Mouse (Mus musculus) forebrain, embryonic 14.5 days (tissue): ENCODE measurements at regions not wholly inside any gene's neighbourhood (a gene's known extent, or its start where the extent isn't known, plus 50 kb on each side); places are given as distances from the start of the nearest gene placed in this dataset.

Experiments
- ATAC-seq: fragments of 200-750 bp; cut with Nextera tagmentation; 2 replicates; pipeline ENCODE4 v1.8.0; 2017; ENCODE audit warnings: mild to moderate bottlenecking, moderate library complexity
- DNase-seq: peaks from one replicate; pipeline ENCODE4 v3.0.0-alpha.2; 2015; ENCODE audit warnings: low spot score
- H3K27ac ChIP-seq: fragments of 300-500 bp; sonication (generic); 2 replicates; pipeline ENCODE4 v1.5.1; 2014; ENCODE audit warnings: low read depth, mild to moderate bottlenecking, control low read depth, low read length, moderate library complexity
- H3K27me3 ChIP-seq: fragments of 300-500 bp; sonication (generic); replicated peaks from 2 replicates; pipeline ENCODE4 v1.6.1; 2014; ENCODE audit warnings: low read length, control low read depth, mixed read lengths; ENCODE audit not compliant: control insufficient read depth, insufficient read depth
- H3K36me3 ChIP-seq: fragments of 300-500 bp; sonication (generic); 2 replicates; pipeline ENCODE4 v1.6.1; 2014; ENCODE audit warnings: low read length, control low read depth; ENCODE audit not compliant: control insufficient read depth, insufficient read depth
- H3K4me1 ChIP-seq: fragments of 300-500 bp; sonication (generic); 2 replicates; pipeline ENCODE4 v1.6.1; 2014; ENCODE audit warnings: antibody characterized with exemption, low read length, control low read depth; ENCODE audit not compliant: control insufficient read depth, insufficient read depth
- H3K4me2 ChIP-seq: fragments of 300-500 bp; sonication (generic); 2 replicates; pipeline ENCODE4 v1.6.1; 2014; ENCODE audit warnings: mild to moderate bottlenecking, control low read depth, low read length
- H3K4me3 ChIP-seq: fragments of 300-500 bp; sonication (generic); 2 replicates; pipeline ENCODE4 v1.5.1; 2014; ENCODE audit warnings: low read depth, low read length, control low read depth
- H3K9ac ChIP-seq: fragments of 300-500 bp; sonication (generic); 2 replicates; pipeline ENCODE4 v1.6.1; 2014; ENCODE audit warnings: mild to moderate bottlenecking, low read length, control low read depth, moderate library complexity
- H3K9me3 ChIP-seq: fragments of 300-500 bp; sonication (generic); replicated peaks from 2 replicates; pipeline ENCODE4 v1.6.1; 2016; ENCODE audit warnings: low read length, control low read depth, mixed read lengths; ENCODE audit not compliant: control insufficient read depth
- WGBS: fragments of 180-500 bp; shearing (Covaris S2); extraction: QIAGEN DNeasy Blood & Tissue Kit; methylation state at CpG from one replicate; pipeline ENCODE4 v1.1.7; 2014; 5-methylcytosine and 5-hydroxymethylcytosine counted together

DNA sequence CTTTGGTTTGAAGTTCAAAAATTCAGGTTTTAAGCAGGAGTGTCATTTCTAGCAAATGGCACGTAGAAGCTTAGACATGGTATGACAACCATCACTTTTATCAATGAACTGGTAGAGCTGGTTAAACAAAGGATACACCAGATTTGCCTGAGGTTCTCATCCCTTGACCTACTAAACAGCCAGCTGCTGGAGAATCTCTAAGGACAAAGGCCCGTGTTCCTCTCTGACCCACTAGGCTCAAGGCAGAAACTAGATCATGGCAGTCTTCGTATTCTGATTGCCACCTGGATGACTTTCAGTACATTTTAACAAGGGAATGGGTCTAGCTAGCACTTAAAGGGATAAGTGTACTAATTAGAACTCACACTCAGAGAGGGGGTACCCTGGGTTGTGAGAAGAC is 155.2 kb upstream of the Bcl6 start:
- Histone ChIP-seq H3K27me3 (no peaks in the 10 kb centered on the region), H3K36me3 (no peaks in the 10 kb centered on the region), H3K4me2 (no peak overlapping the region), H3K9ac (no peak overlapping the region), H3K27ac (no peak overlapping the region), H3K4me3 (no peak overlapping the region), H3K9me3 (no peaks in the 10 kb centered on the region), H3K4me1 (no peaks in the 10 kb centered on the region)
- WGBS = 91% methylated on average over 3 of the region's 3 CpGs
- ATAC-seq (no peak), DNase-seq (no peak)

DNA sequence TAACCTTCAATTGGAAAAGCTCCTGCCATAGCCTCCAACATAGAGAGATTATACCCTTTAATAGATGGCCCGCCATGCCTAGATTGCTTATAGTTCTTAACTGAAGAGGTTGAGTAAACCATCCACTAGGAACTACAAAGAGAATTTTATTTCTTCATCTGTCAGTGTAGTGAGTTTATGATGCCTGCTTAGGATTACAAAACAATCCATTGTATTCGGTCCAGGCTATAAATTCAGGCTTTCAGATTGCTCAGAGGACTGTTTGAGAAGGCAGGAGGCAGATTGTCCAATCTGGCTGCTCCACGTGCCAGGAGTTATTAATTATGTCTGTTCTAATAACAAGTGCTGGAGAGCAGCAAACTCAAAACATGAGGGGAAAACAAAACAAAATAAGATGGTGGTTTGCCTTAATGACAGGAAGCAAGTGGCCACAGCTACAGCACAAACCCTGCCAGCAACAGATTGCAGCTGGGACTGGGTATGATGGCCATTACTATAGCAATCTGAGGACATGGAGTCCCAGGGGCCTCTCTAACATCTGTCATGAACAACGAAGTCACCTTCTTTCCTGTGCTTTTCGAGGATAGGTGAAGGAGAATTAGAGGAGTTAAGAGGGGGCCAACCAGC is 154.4 kb upstream of the Bcl6 start:
- Histone ChIP-seq H3K4me3 (no peak overlapping the region), H3K27ac (no peak overlapping the region), H3K27me3 (no peaks in the 10 kb centered on the region), H3K9ac (no peak overlapping the region), H3K4me2 (no peak overlapping the region), H3K36me3 (no peaks in the 10 kb centered on the region), H3K4me1 (no peaks in the 10 kb centered on the region), H3K9me3 (no peaks in the 10 kb centered on the region)
- DNase-seq = no peak
- 82% methylated on average over 5 of the region's 5 CpGs for WGBS
- ATAC-seq = no peak

DNA sequence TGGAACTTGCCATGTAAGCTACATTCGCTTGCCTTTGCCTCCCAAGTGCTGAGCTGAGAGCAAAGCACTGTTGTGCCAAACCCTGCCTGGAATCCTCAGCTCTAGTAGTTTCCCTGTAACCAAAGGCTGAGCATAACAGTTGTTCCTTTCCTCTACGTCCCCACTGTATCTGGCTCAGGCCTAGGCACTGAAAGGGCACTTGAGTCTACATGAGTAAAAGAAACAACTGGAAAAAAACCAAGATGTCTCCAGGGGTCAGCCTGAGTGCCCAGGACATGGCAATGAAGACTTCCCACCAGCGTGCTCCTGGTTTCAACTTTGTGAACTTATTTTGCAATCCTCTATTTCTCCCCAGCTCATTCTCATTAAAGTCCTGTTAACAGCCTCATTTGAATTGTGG is 150.5 kb upstream of the Bcl6 start:
- no peaks in the 10 kb centered on the region for H3K9me3 ChIP-seq
- H3K9ac ChIP-seq = no peak overlapping the region
- H3K36me3 ChIP-seq = no peaks in the 10 kb centered on the region
- H3K4me3 ChIP-seq = no peak overlapping the region
- H3K4me2 ChIP-seq = no peak overlapping the region
- 82% methylated on average over 3 of the region's 3 CpGs for WGBS
- ATAC-seq (no peak), DNase-seq (no peak)
- 0 out of 2 replicates have a peak, but pooled peaks cover 2% of the 10 kb centered on the region for H3K4me1 ChIP-seq
- no peak overlapping the region for H3K27ac ChIP-seq
- no peaks in the 10 kb centered on the region for H3K27me3 ChIP-seq

DNA sequence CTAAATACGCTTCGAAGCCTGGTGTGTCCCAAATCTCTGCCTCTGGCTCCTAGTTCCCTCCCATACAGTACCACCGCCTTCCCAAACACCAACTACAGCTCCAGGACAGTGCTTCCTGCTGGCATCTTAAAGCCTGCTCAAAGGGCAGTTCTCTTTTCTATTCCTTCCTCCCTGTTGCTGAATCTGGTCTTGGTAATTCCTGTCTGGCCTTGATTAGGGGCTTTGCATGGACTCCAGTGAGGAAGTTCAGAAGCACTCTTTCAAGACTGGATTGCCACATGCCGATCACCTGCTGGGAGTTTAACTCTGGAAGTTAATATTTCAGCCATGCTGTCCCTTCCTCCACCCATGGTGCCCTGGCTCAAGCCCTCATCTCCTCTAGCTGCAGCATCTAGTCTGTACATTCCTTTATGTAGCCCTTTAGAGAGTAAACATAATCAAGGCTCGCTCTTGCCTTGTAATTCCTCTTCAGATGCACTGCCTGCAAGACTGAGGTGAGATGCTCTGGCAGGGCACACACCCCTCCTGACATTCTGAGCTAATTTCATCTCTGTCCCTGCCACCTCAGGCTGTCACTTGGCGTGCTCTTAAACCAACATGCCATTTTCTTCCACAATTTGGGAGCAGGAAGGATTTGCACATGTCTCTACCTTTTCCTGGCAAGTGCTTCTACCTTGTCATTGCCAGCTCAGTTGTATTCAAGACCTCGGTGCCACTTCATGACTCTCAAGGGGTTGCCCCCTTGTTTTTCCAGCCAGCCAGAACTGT is 148.8 kb upstream of the Bcl6 start:
- Histone ChIP-seq H3K27ac (no peak overlapping the region), H3K9me3 (no peaks in the 10 kb centered on the region), H3K4me1 (peaks cover 7% of the 10 kb centered on the region; the same call in 1 of the 2 replicates), H3K36me3 (no peaks in the 10 kb centered on the region), H3K27me3 (no peaks in the 10 kb centered on the region), H3K9ac (no peak overlapping the region), H3K4me3 (no peak overlapping the region), H3K4me2 (no peak overlapping the region)
- 73% methylated on average over 7 of the region's 7 CpGs for whole genome bisulfite sequencing
- DNase-seq (no peak), ATAC-seq (no peak)

DNA sequence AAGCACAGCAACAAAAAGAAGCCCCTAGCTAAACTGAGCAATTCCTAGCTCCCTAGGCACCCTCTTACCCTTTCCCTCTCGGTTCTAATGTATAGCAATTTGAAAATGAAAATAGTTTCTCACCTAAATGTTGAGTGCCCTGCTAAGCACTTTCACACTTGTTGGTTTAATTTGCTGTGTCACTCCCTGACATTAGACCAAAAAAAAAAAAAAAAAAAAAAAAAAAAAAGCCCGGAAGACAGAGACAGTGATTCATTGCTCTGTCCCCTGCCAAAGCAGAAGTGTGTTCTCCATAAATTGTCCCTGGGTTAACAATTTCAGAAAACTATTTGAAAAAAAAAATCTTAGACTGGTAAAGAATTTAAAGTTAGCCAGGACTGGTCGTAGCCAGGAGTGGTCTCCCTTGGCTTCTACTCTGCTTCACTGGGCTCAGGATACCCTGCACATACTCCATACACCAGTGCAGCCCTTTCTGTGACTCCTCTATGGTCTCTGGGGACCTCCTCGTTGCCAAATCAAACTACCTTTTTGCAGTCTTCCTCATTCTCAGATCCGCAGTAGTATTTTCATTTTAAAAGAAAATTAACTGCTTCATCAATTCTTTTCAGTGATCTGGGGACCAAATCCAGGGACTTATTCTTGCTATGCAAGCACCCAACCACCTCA is 148.0 kb upstream of the Bcl6 start:
- Histone ChIP-seq H3K4me2 (no peak overlapping the region), H3K36me3 (no peaks in the 10 kb centered on the region), H3K27me3 (no peaks in the 10 kb centered on the region), H3K27ac (no peak overlapping the region), H3K9ac (no peak overlapping the region), H3K4me3 (no peak overlapping the region), H3K9me3 (no peaks in the 10 kb centered on the region), H3K4me1 (peaks cover 7% of the 10 kb centered on the region; the same call in 1 of the 2 replicates)
- DNase-seq = no peak
- no peak for ATAC-seq
- WGBS = 52% methylated on average over 5 of the region's 5 CpGs

DNA sequence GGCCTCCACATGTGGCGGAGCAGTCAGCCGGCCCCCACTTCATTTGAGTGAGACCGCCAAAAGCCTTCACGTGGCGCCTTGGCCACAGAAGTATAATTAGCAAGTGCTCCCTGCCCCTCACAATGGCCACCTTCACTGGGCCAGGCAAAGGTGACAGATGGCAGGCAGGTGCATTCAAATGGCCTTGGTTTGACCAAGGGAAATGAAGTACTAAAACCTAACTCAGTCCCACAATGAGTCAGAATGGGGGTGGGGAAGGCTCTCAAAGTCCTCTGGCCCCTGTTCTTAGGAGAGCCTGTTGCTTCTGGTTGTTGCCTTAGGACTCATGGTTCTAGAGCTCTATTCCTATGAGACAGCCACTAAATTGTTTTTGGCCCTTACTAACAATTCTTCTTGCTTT is 147.2 kb upstream of the Bcl6 start:
- DNase-seq (no peak), ATAC-seq (no peak)
- Histone ChIP-seq H3K9ac (no peak overlapping the region), H3K9me3 (no peaks in the 10 kb centered on the region), H3K4me2 (no peak overlapping the region), H3K36me3 (no peaks in the 10 kb centered on the region), H3K27ac (no peak overlapping the region), H3K4me3 (no peak overlapping the region), H3K27me3 (no peaks in the 10 kb centered on the region), H3K4me1 (peaks cover 7% of the 10 kb centered on the region; the same call in 1 of the 2 replicates)
- 95% methylated on average over 5 of the region's 5 CpGs for WGBS

DNA sequence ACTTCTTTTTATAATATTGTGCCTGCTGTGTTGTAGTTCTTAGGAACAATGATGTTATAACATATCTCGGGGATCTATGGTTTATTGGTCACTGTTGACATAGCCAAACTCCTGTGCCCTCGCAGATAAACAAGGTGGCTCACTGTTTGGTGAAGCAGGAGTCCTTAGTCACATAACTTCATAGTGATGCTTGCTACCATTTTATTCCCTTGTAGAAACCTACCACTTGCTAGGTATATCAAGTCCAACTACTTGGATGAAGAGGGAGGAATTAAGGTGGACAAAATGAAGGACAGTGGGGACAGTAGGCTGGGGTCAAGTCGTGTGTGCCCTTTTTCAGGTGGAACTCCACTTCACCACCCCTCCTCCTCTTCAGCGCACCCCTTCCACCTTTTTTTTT is 146.7 kb upstream of the Bcl6 start:
- H3K36me3 ChIP-seq = no peaks in the 10 kb centered on the region
- H3K27me3 ChIP-seq = no peaks in the 10 kb centered on the region
- no peaks in the 10 kb centered on the region for H3K9me3 ChIP-seq
- 91% methylated on average over 4 of the region's 4 CpGs for WGBS
- no peak for DNase-seq
- H3K4me2 ChIP-seq = no peak overlapping the region
- no peak overlapping the region for H3K4me3 ChIP-seq
- H3K9ac ChIP-seq = no peak overlapping the region
- ATAC-seq = no peak
- H3K27ac ChIP-seq = no peak overlapping the region
- H3K4me1 ChIP-seq = peaks cover 7% of the 10 kb centered on the region; the same call in 1 of the 2 replicates

DNA sequence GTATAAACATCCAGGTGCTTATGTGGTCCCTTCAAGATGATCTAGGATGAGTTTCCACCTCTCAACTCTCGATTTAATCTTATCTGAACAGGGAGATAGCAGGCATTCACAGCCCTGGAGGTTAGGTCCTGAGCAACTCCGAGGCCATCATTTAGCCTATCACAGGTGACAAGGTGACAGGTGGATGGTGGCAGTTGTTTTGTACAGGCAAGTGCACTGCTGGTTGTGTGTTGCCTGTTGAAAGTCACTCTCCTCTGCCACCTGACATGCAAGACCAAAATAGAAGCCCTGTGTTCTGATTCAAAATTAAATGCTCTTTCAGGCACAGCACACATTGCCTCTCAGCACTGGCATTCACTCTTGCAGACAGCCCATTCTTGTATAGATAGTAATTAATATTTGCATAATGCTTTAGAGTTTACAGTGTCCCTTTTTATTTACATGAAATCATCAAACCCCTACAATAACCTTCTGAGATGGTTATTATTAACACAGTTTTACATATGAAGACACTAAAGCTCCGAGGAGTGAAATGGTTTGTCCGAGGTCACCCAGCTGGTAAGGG is 145.9 kb upstream of the Bcl6 start:
- H3K27me3 ChIP-seq = no peaks in the 10 kb centered on the region
- no peak overlapping the region for H3K27ac ChIP-seq
- peaks cover 7% of the 10 kb centered on the region; the same call in 1 of the 2 replicates for H3K4me1 ChIP-seq
- no peak overlapping the region for H3K9ac ChIP-seq
- no peaks in the 10 kb centered on the region for H3K9me3 ChIP-seq
- H3K36me3 ChIP-seq = no peaks in the 10 kb centered on the region
- DNase-seq (no peak), ATAC-seq (no peak)
- WGBS = 82% methylated on average over 4 of the region's 4 CpGs
- no peak overlapping the region for H3K4me2 ChIP-seq
- H3K4me3 ChIP-seq = no peak overlapping the region
